Mouse (Mus musculus) heart, embryonic 13.5 days (tissue): ENCODE results near the gene Rab8b. TPM values are rescaled to one million over a fixed set of nuclear protein-coding genes. Genes with fewer than 3 reads are reported as not detected.
A peak's percentile ranks its signal among the peaks of the same experiment; 100 is the strongest.
"Not testable (repeated sequence)": the region's sequence is repeated elsewhere in the genome, so short reads cannot be mapped to it uniquely, and the experiment has no call there.

ENCODE experiments used
- ATAC-seq: fragments of 200-750 bp; cut with Nextera tagmentation; 2 replicates; pipeline ENCODE4 v1.8.0; 2017; ENCODE audit warnings: moderate TSS enrichment; ENCODE audit not compliant: insufficient number of reproducible peaks, low FRiP score, low TSS enrichment; ENCODE audit errors: extremely low read depth
- H3K27ac ChIP-seq: fragments of 300-500 bp; sonication (generic); replicated peaks from 2 replicates; pipeline ENCODE4 v1.5.1; 2015; ENCODE audit warnings: moderate library complexity, mild to moderate bottlenecking, inconsistent platforms
- H3K27me3 ChIP-seq: fragments of 300-500 bp; sonication (generic); replicated peaks from 2 replicates; pipeline ENCODE4 v1.6.1; 2015; ENCODE audit warnings: mild to moderate bottlenecking, inconsistent platforms
- H3K36me3 ChIP-seq: fragments of 300-500 bp; sonication (generic); 2 replicates; pipeline ENCODE4 v1.6.1; 2015; ENCODE audit warnings: mild to moderate bottlenecking, inconsistent platforms
- H3K4me1 ChIP-seq: fragments of 300-500 bp; sonication (generic); 2 replicates; pipeline ENCODE4 v1.6.1; 2015; ENCODE audit warnings: inconsistent platforms
- H3K4me2 ChIP-seq: fragments of 300-500 bp; sonication (generic); 2 replicates; pipeline ENCODE4 v1.6.1; 2015; ENCODE audit warnings: inconsistent platforms, mild to moderate bottlenecking, moderate library complexity
- H3K4me3 ChIP-seq: fragments of 300-500 bp; sonication (generic); 2 replicates; pipeline ENCODE4 v1.5.1; 2015; ENCODE audit warnings: moderate library complexity, mild to moderate bottlenecking, inconsistent platforms
- H3K9ac ChIP-seq: fragments of 300-500 bp; sonication (generic); 2 replicates; pipeline ENCODE4 v1.6.1; 2015; ENCODE audit warnings: inconsistent platforms, mild to moderate bottlenecking, moderate library complexity
- H3K9me3 ChIP-seq: fragments of 300-500 bp; sonication (generic); 2 replicates; pipeline ENCODE4 v1.6.1; 2016; ENCODE audit warnings: inconsistent platforms
- WGBS: fragments of 180-500 bp; shearing (Covaris S2); methylation state at CpG from one replicate; pipeline ENCODE4 v1.1.7; 2015; ENCODE audit warnings: mixed read lengths; 5-methylcytosine and 5-hydroxymethylcytosine counted together
- polyA plus RNA-seq: library from polyadenylated mRNA; unstranded; fragments of >200 nt; fragmentation: Nextera tagmentation; extraction: Ambion mirVana; gene quantifications from 2 replicates; pipeline ENCODE4 v1.2.1, GENCODE M21; 2015

The Rab8b gene
- polyA plus RNA-seq, 1 experiment from 2014 or later, result 15.1 TPM

DNA sequence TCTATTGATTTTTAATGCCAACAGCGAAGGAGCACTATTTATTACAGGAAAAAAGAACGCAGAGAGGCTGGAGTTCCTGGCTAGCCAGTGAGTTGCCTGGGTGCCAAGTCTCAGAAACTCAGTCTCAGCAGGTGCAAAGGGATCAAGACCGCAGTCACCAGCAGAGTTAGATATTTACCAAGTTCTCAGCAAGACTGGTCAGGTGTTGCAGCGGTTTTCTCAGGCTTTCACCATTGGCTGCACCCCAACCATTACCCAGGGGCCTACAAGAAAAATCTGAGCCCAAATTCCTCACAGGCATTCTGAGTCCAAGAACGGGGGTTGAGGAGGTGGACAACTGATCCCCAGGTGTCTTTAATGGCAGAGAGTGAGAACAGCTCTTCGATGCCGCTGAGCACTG lies 85.6 kb downstream of the Rab8b start:
- Histone ChIP-seq H3K4me3 (peak overlapping the region; percentile 69), H3K27me3 (0 out of 2 replicates have a peak, but pooled peaks cover 5% of the 10 kb centered on the region), H3K9me3 (no peaks in the 10 kb centered on the region), H3K27ac (no peak overlapping the region), H3K4me1 (peaks cover 17% of the 10 kb centered on the region), H3K36me3 (no peaks in the 10 kb centered on the region), H3K9ac (peak overlapping the region; percentile 73), H3K4me2 (peak overlapping the region; percentile 100)
- WGBS, result 25% methylated on average over 7 of the region's 7 CpGs
- ATAC-seq, result no peak

- no peak overlapping the region for H3K9ac ChIP-seq
- ATAC-seq, result no peak
- no peaks in the 10 kb centered on the region for H3K9me3 ChIP-seq
- no peak overlapping the region for H3K4me2 ChIP-seq
- H3K36me3 ChIP-seq, result no peaks in the 10 kb centered on the region
- H3K27me3 ChIP-seq, result 0 out of 2 replicates have a peak, but pooled peaks cover 5% of the 10 kb centered on the region
- H3K4me1 ChIP-seq, result peaks cover 17% of the 10 kb centered on the region
- no peak overlapping the region for H3K27ac ChIP-seq
- H3K4me3 ChIP-seq, result no peak overlapping the region
- WGBS, result 50% methylated on average over 4 of the region's 4 CpGs
Observed at GRCm38 (mm10) chr9:66832366-66832908, 87.0 kb downstream of the Rab8b start.

DNA sequence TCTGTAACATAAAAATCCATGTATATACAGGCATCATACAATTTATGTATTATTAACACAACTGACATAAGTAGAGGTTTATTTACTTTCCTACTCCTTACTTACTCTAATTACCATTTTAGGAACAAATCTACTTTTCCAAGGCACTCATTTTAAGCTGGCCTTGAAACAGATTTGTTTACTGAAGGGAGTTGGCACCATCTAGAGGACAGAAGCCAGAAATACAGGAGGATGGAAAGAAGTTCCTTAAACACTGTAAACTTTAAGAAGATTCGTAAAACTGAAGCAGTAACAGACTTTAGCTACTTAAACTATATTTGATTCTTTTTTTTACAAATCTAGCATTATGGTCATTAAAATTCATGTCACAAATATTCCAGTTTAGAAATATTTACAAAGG lies 93.5 kb downstream of the Rab8b start:
- Histone ChIP-seq H3K4me2 (no peak overlapping the region), H3K9ac (no peak overlapping the region), H3K4me3 (no peak overlapping the region), H3K27me3 (no peaks in the 10 kb centered on the region), H3K4me1 (peaks cover 8% of the 10 kb centered on the region; the same call in 1 of the 2 replicates), H3K9me3 (no peaks in the 10 kb centered on the region), H3K36me3 (no peaks in the 10 kb centered on the region), H3K27ac (no peak overlapping the region)
- ATAC-seq, result no peak
- 40% methylated on average over 1 of the region's 1 CpGs for WGBS

DNA sequence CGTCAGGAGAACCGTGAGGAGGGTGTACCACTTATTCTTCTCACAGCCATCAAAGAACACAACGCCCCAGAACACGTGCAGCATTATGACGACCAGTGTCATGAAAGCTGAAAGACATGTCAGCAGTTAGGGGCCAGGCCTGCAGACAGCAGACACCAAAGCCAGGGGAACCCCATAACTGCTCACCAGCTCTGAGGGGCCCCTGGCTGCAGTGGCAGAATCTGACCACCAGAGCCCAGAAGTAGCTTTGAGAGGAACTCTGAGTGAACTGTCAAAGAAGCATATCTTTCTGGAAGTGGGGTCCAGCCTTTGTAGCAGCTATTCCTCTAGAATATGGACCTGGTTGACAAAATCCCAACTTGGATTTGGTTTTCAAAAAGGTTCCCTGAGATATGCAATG lies 97.2 kb downstream of the Rab8b start:
- ATAC-seq, result not testable (repeated sequence)

GRCm38 (mm10) chr9:66820996-66821395 lies 98.5 kb downstream of the Rab8b start:
- H3K36me3 ChIP-seq, result no peaks in the 10 kb centered on the region
- 58% methylated on average over 5 of the region's 5 CpGs for WGBS

More for the DNA sequence above, 97.2 kb downstream of the Rab8b start:
- H3K9me3 ChIP-seq, H3K4me1 ChIP-seq, H3K4me3 ChIP-seq, H3K4me2 ChIP-seq, H3K27ac ChIP-seq, H3K27me3 ChIP-seq, H3K36me3 ChIP-seq, H3K9ac ChIP-seq: not testable (repeated sequence)
- no CpG with 5 or more reads among the region's 5 CpGs for WGBS

DNA sequence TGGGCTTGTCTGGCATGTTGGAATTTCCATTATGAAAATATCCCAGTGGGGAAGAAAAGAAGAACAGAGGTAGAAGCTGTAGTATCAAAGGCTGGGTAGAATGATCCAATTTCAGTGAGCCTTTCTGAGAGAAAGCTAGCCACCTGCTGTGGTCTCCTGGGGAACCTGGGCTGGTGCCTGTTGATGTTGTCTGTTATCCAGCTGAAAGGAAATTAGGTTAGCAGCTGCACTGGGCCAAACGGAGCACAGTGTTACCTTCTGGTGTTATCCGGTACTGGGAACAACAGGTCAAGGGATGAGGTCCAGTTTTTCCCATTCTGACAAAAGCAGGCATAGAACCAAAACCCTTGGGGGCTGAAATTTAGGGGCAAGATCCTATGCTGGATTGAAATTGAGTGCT lies 106.1 kb downstream of the Rab8b start:
- Histone ChIP-seq H3K4me2 (no peak overlapping the region), H3K27me3 (peaks cover 3% of the 10 kb centered on the region; the same call in 1 of the 2 replicates), H3K27ac (no peak overlapping the region), H3K4me3 (no peak overlapping the region), H3K9ac (no peak overlapping the region), H3K9me3 (no peaks in the 10 kb centered on the region), H3K4me1 (no peaks in the 10 kb centered on the region), H3K36me3 (no peaks in the 10 kb centered on the region)
- WGBS, result 29% methylated on average over 2 of the region's 2 CpGs
- ATAC-seq, result no peak

More at GRCm38 (mm10) chr9:66820996-66821395, 98.5 kb downstream of the Rab8b start:
- Histone ChIP-seq H3K27ac (no peak overlapping the region), H3K9me3 (no peaks in the 10 kb centered on the region), H3K4me3 (no peak overlapping the region), H3K27me3 (no peaks in the 10 kb centered on the region), H3K9ac (no peak overlapping the region), H3K4me1 (peaks cover 10% of the 10 kb centered on the region; the same call in 1 of the 2 replicates), H3K4me2 (no peak overlapping the region)
- no peak for ATAC-seq

GRCm38 (mm10) chr9:66805951-66806350 lies 113.5 kb downstream of the Rab8b start:
- not testable (repeated sequence) for H3K36me3 ChIP-seq, ATAC-seq, H3K27ac ChIP-seq, H3K9me3 ChIP-seq
- Histone ChIP-seq H3K9ac (peak overlapping the region; percentile 61), H3K4me2 (peak overlapping the region; percentile 67), H3K4me3 (peak overlapping the region; percentile 47), H3K27me3 (peaks cover 32% of the 10 kb centered on the region), H3K4me1 (peaks cover 11% of the 10 kb centered on the region)
- WGBS, result 5% methylated on average over 33 of the region's 37 CpGs

DNA sequence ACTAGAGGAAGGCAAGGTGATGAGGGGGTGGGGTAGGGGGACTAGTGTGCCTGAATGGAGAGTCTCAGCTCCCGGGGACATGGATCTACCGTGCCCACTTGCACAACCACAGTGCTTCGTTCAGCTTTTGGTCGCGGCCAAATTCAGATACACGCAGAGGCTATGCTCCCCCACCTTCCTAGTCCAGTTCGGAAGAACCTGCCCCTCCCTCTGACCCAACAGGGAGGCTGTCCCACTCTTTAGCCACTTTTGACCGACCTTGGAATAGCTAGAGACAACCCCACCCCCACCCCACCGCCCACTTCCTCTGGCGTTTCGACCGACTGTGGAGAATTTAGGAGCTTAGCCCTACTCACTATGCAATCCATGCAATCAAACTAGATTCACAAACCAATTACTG lies 117.5 kb downstream of the Rab8b start:
- 32% methylated on average over 12 of the region's 12 CpGs for WGBS
- H3K36me3 ChIP-seq, result no peaks in the 10 kb centered on the region
- no peaks in the 10 kb centered on the region for H3K9me3 ChIP-seq
- peaks cover 21% of the 10 kb centered on the region for H3K27me3 ChIP-seq
- H3K9ac ChIP-seq, result peak overlapping the region; percentile 8
- 0 out of 2 replicates have a peak overlapping the region, but pooled peaks have one; percentile 13 for H3K4me3 ChIP-seq
- ATAC-seq, result no peak
- H3K4me2 ChIP-seq, result peak overlapping the region; percentile 53
- H3K4me1 ChIP-seq, result peaks cover 11% of the 10 kb centered on the region
- H3K27ac ChIP-seq, result no peak overlapping the region

DNA sequence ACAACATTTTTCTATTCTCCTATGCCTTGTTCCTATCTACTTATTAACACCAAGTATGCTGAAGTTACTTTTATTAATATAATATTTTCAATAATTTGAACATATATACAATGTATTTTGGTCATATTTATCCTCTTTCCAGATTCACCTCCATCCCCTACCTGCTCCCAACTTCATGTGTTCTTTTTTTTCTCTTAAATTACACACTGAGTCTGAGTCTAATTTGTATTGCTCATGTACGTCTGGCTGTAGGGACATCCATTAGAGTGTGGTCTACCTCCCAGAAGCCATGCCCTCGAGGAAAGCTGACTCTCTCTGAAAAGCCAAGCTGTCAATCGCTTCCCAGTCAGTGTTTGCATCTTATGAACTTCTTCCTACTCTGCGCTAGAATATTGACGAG lies 122.7 kb downstream of the Rab8b start, which contains the start of gene Gm10647:
Gene Gm10647 (plus strand): TSS at position 301 of the 400 bp plus-strand sequence.
- H3K27me3 ChIP-seq, result no peaks in the 10 kb centered on the region
- peak within 1 kb of the TSS; percentile 92 for H3K4me2 ChIP-seq
- no peaks in the 10 kb centered on the region for H3K36me3 ChIP-seq
- peaks cover 18% of the 10 kb centered on the region for H3K4me1 ChIP-seq
- no peaks in the 10 kb centered on the region for H3K9me3 ChIP-seq
- no peak for ATAC-seq
- peak within 1 kb of the TSS; percentile 89 for H3K9ac ChIP-seq
- peak within 1 kb of the TSS; percentile 96 for H3K27ac ChIP-seq
- WGBS, result 79% methylated on average over 5 of the region's 5 CpGs
- H3K4me3 ChIP-seq, result peak within 1 kb of the TSS; percentile 82

DNA sequence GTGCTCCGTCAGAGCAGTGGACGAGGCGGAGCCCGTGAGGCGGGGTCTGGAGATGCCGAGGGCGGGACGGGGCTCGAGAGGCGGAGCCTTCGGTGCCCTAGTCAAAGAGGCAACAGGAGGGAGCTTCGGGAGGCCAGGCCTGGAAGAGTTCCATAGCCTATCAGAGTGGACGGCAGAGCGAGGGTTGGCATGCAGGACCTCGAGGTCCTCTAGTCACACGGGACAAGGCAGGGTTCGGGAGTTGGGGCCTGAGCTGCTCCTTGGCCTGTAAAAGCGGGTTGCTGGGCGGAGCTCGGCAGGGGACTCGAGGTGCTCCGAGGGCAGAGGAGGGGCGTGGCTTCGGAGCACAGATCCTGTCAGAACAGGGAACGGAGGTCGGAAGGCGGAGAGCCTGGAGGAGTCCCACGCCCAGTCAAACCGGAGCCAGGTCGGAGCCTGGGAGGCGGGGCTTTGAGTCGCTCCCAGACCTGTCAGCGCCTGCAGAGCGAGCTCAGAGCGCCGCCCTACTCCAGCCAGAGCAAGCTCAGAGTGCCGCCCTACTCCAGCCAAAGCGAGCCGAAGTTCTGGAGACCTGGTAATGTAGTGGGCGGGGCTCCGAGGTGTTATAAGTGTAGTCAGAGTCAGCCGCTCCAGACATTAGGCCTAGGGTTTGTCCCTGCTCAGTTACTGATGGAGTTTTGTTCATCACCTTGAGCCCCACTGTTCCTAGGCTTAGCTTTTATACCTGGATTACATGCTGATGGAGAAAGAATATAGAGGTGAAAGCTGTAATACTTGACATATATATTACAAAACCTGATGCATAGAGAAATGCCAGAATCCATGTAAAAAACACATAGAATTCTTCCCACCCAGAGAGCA lies 123.8 kb downstream of the Rab8b start, which contains the start of gene Aph1b:
Gene Aph1b (minus strand): TSS at position 27 of the 861 bp plus-strand sequence.
- under 1% methylated on average over 42 of the region's 42 CpGs for WGBS
- Histone ChIP-seq H3K27ac (peak within 1 kb of the TSS; percentile 96), H3K9me3 (no peaks in the 10 kb centered on the region), H3K4me3 (peak within 1 kb of the TSS; percentile 82), H3K4me2 (peak within 1 kb of the TSS; percentile 92), H3K27me3 (no peaks in the 10 kb centered on the region), H3K9ac (peak within 1 kb of the TSS; percentile 89), H3K4me1 (peaks cover 15% of the 10 kb centered on the region), H3K36me3 (no peaks in the 10 kb centered on the region)
- peak; percentile 97 for ATAC-seq

GRCm38 (mm10) chr9:66794629-66795463 lies 124.6 kb downstream of the Rab8b start:
- H3K9me3 ChIP-seq, result no peaks in the 10 kb centered on the region
- peak overlapping the region; percentile 82 for H3K4me3 ChIP-seq
- H3K27me3 ChIP-seq, result no peaks in the 10 kb centered on the region
- H3K9ac ChIP-seq, result peak overlapping the region; percentile 89
- peaks cover 8% of the 10 kb centered on the region; the same call in 1 of the 2 replicates for H3K36me3 ChIP-seq
- peak overlapping the region; percentile 96 for H3K27ac ChIP-seq
- H3K4me2 ChIP-seq, result peak overlapping the region; percentile 92
- 2% methylated on average over 43 of the region's 43 CpGs for WGBS
- peak; percentile 7; the same call in 1 of the 2 replicates for ATAC-seq
- H3K4me1 ChIP-seq, result peaks cover 15% of the 10 kb centered on the region
